Mouse (Mus musculus) kidney, embryonic 16.5 days (tissue): Measurements from ENCODE around the gene Rnf26. TPM values are rescaled to one million over a fixed set of nuclear protein-coding genes. Genes with fewer than 3 reads are reported as not detected.
A peak's percentile ranks its signal among the peaks of the same experiment; 100 is the strongest.

Experiments used
- ATAC-seq: fragments of 200-750 bp; cut with Nextera tagmentation; 2 replicates; pipeline ENCODE4 v1.8.0; 2017; ENCODE audit warnings: moderate TSS enrichment; ENCODE audit not compliant: low FRiP score, low TSS enrichment
- H3K27ac ChIP-seq: fragments of 300-500 bp; sonication (generic); 2 replicates; pipeline ENCODE4 v1.5.1; 2014; ENCODE audit warnings: low read length
- H3K27me3 ChIP-seq: fragments of 300-500 bp; sonication (generic); 2 replicates; pipeline ENCODE4 v1.6.1; 2014; ENCODE audit warnings: low read length, control low read depth, mixed read lengths; ENCODE audit not compliant: insufficient read depth
- H3K36me3 ChIP-seq: fragments of 300-500 bp; sonication (generic); 2 replicates; pipeline ENCODE4 v1.6.1; 2014; ENCODE audit warnings: low read length, control low read depth, mixed read lengths; ENCODE audit not compliant: insufficient read depth
- H3K4me1 ChIP-seq: fragments of 300-500 bp; sonication (generic); 2 replicates; pipeline ENCODE4 v1.6.1; 2014; ENCODE audit warnings: low read length, control low read depth, mixed read lengths; ENCODE audit not compliant: insufficient read depth
- H3K4me2 ChIP-seq: fragments of 300-500 bp; sonication (generic); replicated peaks from 2 replicates; pipeline ENCODE4 v1.6.1; 2014; ENCODE audit warnings: low read depth, low read length
- H3K4me3 ChIP-seq: fragments of 300-500 bp; sonication (generic); 2 replicates; pipeline ENCODE4 v1.5.1; 2014; ENCODE audit warnings: mild to moderate bottlenecking, low read length
- H3K9ac ChIP-seq: fragments of 300-500 bp; sonication (generic); replicated peaks from 2 replicates; pipeline ENCODE4 v1.6.1; 2014; ENCODE audit warnings: low read length
- H3K9me3 ChIP-seq: fragments of 300-500 bp; sonication (generic); 2 replicates; pipeline ENCODE4 v1.6.1; 2016; ENCODE audit warnings: low read length, control low read depth
- WGBS: fragments of 180-500 bp; shearing (Covaris S2); extraction: QIAGEN DNeasy Blood & Tissue Kit; methylation state at CpG from one replicate; pipeline ENCODE4 v1.1.7; 2014; 5-methylcytosine and 5-hydroxymethylcytosine counted together
- polyA plus RNA-seq: library from polyadenylated mRNA; unstranded; fragments of >200 nt; fragmentation: Nextera tagmentation; extraction: Ambion mirVana; gene quantifications from 2 replicates; pipeline ENCODE4 v1.2.1, GENCODE M21; 2015

The Rnf26 gene
- polyA plus RNA-seq, 1 experiment from 2014 or later: 75.0 TPM

GRCm38 (mm10) chr9:44109360-44110095 is 3.8 kb downstream of the Rnf26 start:
- Histone ChIP-seq H3K9ac (peak overlapping the region; percentile 48), H3K27ac (0 out of 2 replicates have a peak overlapping the region, but pooled peaks have one; percentile 4), H3K36me3 (peaks cover 17% of the 10 kb centered on the region), H3K4me3 (peak overlapping the region; percentile 22), H3K9me3 (no peaks in the 10 kb centered on the region), H3K27me3 (no peaks in the 10 kb centered on the region), H3K4me1 (peaks cover 57% of the 10 kb centered on the region), H3K4me2 (peak overlapping the region; percentile 47)
- no peak for ATAC-seq
- 21% methylated on average over 9 of the region's 9 CpGs for WGBS

- Histone ChIP-seq H3K4me2 (peak overlapping the region; percentile 47; the same call in 1 of the 2 replicates), H3K27ac (peak overlapping the region; percentile 84; the same call in 1 of the 2 replicates), H3K4me1 (peaks cover 57% of the 10 kb centered on the region), H3K9me3 (no peaks in the 10 kb centered on the region), H3K27me3 (no peaks in the 10 kb centered on the region), H3K4me3 (0 out of 2 replicates have a peak overlapping the region, but pooled peaks have one; percentile 28), H3K36me3 (peaks cover 17% of the 10 kb centered on the region), H3K9ac (peak overlapping the region; percentile 43)
- ATAC-seq: no peak
- 76% methylated on average over 31 of the region's 31 CpGs for WGBS
Observed at GRCm38 (mm10) chr9:44108269-44109055, 4.9 kb downstream of the Rnf26 start.

GRCm38 (mm10) chr9:44107557-44108179 is 5.6 kb downstream of the Rnf26 start:
- ATAC-seq: peak; percentile 10
- Histone ChIP-seq H3K27me3 (no peaks in the 10 kb centered on the region), H3K4me1 (peaks cover 57% of the 10 kb centered on the region), H3K36me3 (peaks cover 17% of the 10 kb centered on the region), H3K27ac (peak overlapping the region; percentile 84), H3K4me3 (peak overlapping the region; percentile 28), H3K9ac (peak overlapping the region; percentile 39), H3K9me3 (no peaks in the 10 kb centered on the region), H3K4me2 (peak overlapping the region; percentile 46)
- 31% methylated on average over 25 of the region's 25 CpGs for WGBS

- Histone ChIP-seq H3K4me1 (peaks cover 59% of the 10 kb centered on the region), H3K9me3 (no peaks in the 10 kb centered on the region), H3K27ac (peak within 1 kb of the TSS; percentile 84), H3K9ac (peak within 1 kb of the TSS; percentile 39), H3K4me2 (peak within 1 kb of the TSS; percentile 46), H3K27me3 (no peaks in the 10 kb centered on the region), H3K36me3 (peaks cover 17% of the 10 kb centered on the region), H3K4me3 (peak within 1 kb of the TSS; percentile 28)
- ATAC-seq: peak; percentile 78
- WGBS: 24% methylated on average over 8 of the region's 8 CpGs
Observed at GRCm38 (mm10) chr9:44107110-44107509, 6.2 kb downstream of the Rnf26 start, which contains the start of gene C1qtnf5. C1qtnf5 (plus strand) TSS chr9:44107245.

GRCm38 (mm10) chr9:44106596-44106995 is 6.7 kb downstream of the Rnf26 start:
- Histone ChIP-seq H3K36me3 (peaks cover 17% of the 10 kb centered on the region), H3K27me3 (no peaks in the 10 kb centered on the region), H3K4me1 (peaks cover 60% of the 10 kb centered on the region), H3K9ac (no peak overlapping the region), H3K9me3 (no peaks in the 10 kb centered on the region), H3K4me3 (no peak overlapping the region), H3K4me2 (no peak overlapping the region), H3K27ac (no peak overlapping the region; the same call in 1 of the 2 replicates)
- no peak for ATAC-seq
- WGBS: 61% methylated on average over 4 of the region's 4 CpGs

GRCm38 (mm10) chr9:44106182-44106581 is 7.1 kb downstream of the Rnf26 start:
- 72% methylated on average over 7 of the region's 7 CpGs for WGBS
- no peak for ATAC-seq
- H3K27me3 ChIP-seq: no peaks in the 10 kb centered on the region
- no peak overlapping the region for H3K27ac ChIP-seq
- H3K4me3 ChIP-seq: no peak overlapping the region
- no peaks in the 10 kb centered on the region for H3K9me3 ChIP-seq
- H3K9ac ChIP-seq: no peak overlapping the region
- no peak overlapping the region for H3K4me2 ChIP-seq
- peaks cover 17% of the 10 kb centered on the region for H3K36me3 ChIP-seq
- H3K4me1 ChIP-seq: peaks cover 64% of the 10 kb centered on the region

- ATAC-seq: no peak
- no peaks in the 10 kb centered on the region for H3K9me3 ChIP-seq
- no peak overlapping the region for H3K9ac ChIP-seq
- H3K36me3 ChIP-seq: peaks cover 17% of the 10 kb centered on the region
- H3K27me3 ChIP-seq: no peaks in the 10 kb centered on the region
- H3K4me1 ChIP-seq: peaks cover 64% of the 10 kb centered on the region
- no peak overlapping the region for H3K4me3 ChIP-seq
- 77% methylated on average over 10 of the region's 10 CpGs for WGBS
- no peak overlapping the region for H3K4me2 ChIP-seq
- H3K27ac ChIP-seq: no peak overlapping the region
Observed at GRCm38 (mm10) chr9:44105781-44106180, 7.5 kb downstream of the Rnf26 start.

- no peaks in the 10 kb centered on the region for H3K9me3 ChIP-seq
- 89% methylated on average over 7 of the region's 7 CpGs for WGBS
- H3K27me3 ChIP-seq: no peaks in the 10 kb centered on the region
- no peak overlapping the region for H3K27ac ChIP-seq
- ATAC-seq: no peak
- H3K4me1 ChIP-seq: peaks cover 55% of the 10 kb centered on the region
- no peak overlapping the region for H3K9ac ChIP-seq
- peaks cover 11% of the 10 kb centered on the region for H3K36me3 ChIP-seq
- no peak overlapping the region for H3K4me2 ChIP-seq
- H3K4me3 ChIP-seq: no peak overlapping the region
Observed at GRCm38 (mm10) chr9:44104881-44105280, 8.4 kb downstream of the Rnf26 start.

GRCm38 (mm10) chr9:44101490-44101889 is 11.8 kb downstream of the Rnf26 start, which contains the start of gene Mfrp:
Mfrp (plus strand) TSS chr9:44101729.
- 0 out of 2 replicates have a peak, but pooled peaks have one; percentile 29 for ATAC-seq
- H3K36me3 ChIP-seq: peaks cover 11% of the 10 kb centered on the region
- no peak within 1 kb of the TSS for H3K4me3 ChIP-seq
- no peak within 1 kb of the TSS for H3K9ac ChIP-seq
- H3K27me3 ChIP-seq: no peaks in the 10 kb centered on the region
- no peak within 1 kb of the TSS for H3K4me2 ChIP-seq
- H3K27ac ChIP-seq: no peak within 1 kb of the TSS
- H3K4me1 ChIP-seq: peaks cover 21% of the 10 kb centered on the region
- 38% methylated on average over 9 of the region's 9 CpGs for WGBS
- H3K9me3 ChIP-seq: no peaks in the 10 kb centered on the region
